Mouse (Mus musculus): ENCODE results near the gene Map3k7.
"Not testable (repeated sequence)": the region's sequence is repeated elsewhere in the genome, so short reads cannot be mapped to it uniquely, and the experiment has no call there.

The Map3k7 gene

DNA sequence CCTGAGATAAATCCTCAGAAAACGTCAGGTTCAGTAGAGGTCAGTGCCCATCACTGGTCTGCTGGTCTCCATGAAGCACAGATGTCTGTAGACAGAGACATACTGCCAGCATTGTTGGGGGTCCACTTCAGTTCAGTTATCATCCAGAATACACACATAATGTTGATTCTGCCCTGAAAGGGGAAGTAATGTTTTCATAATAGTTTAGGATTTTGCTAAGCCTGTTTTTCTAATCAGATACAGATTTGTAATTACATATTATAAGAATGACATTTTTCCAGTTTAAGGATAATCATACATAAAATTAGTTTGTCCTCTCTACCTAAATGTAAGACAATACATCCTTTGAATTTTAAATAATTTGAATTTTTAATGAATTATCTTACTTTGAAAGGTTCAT is 30.0 kb downstream of the Map3k7 start:
- DNase-seq: no peak

DNA sequence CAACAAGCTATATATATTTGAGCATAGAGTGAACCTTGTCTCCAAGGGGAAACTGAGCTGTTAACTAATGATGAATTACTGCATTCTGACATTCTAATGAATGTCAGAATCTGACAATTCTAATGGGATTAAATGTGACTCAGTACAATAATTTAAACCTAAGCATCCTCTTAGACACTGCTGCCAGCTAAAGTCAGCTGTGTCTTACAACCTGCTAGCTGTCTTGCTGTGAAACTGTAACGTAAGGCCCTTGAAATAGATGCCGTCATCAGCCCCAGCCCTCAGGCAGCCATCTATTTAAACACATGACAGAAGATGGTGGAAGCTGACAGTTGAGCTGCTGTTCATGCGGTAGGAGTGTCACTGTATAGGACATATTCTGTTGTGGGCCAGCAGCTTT is 37.6 kb downstream of the Map3k7 start:
- DNase-seq: no peak

DNA sequence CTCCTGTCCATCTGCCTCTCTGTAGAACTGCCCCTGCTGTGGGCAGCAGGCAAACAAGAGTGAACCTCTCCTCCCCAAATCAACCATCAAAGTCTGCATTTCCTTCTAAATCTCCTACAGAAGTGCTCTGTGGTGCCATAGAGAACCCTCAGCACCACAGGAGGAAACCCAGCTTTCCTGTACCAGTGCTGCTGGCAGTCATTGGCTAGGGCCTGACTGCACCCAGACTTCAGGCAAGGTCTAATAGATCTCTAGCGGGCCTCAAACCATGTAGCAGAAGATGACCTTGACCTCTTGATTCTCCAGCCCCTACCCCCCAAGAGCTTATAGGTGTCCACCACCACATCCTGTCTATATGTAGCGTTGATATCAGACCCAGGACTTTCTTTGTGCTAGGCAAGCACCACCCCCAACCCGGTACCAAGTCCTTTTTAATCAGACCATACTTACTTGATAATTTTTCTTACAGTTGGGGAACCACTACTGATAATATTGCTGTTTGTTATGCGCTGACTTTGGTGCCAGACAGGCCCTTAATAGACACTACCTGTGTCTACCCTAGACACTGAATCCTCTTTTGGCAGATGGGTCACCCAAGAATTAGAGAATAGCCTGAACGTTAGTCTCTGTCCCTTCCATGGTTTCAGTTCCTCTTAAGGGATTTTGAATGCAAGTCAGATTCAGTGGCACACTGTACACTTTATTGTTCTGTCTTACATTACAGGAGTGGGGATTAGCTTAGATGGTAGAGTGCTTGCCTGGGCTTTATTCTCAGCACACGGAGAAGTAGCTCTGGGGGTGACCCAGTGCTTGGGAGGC is 41.1 kb downstream of the Map3k7 start:
- DNase-seq: no peak

DNA sequence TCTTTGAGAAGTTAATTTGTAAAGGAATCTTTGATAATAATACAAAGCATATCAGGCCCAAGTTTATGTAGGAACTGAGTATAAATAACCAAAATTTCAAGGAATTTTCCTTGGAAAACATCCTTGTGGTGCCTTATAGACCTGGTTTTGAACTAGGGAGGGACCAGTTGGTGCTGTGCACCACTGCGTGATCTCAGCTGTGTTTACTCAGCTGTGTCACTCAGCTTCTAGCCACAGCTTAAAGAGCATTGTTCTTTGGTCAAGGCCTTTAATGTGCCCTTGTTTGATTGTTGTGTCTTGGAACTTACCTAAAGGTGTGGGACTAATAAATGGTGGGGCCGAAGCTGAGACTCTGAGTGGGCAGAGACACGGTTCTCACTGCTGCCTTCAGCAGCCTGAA is 43.3 kb downstream of the Map3k7 start:
- DNase-seq: no peak

DNA sequence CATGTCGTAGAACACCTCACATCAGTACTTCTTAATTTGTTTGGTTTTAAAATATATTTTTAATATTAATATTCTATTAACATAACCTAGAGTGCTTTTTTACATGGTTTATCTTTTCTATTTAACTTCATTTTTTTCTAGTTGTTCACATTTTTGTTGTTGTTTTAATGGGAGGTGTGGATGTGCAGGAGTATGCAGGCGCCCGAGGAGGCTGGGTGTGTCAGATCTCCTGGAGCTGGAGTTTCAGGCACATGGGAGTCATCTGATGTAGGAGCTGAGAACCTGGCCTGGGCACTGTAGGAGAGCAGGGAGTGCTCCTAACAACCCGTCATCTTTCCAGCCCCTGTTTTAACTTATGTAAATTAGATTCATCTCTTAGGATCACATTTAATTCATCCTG is 44.2 kb downstream of the Map3k7 start:
- DNase-seq: no peak

DNA sequence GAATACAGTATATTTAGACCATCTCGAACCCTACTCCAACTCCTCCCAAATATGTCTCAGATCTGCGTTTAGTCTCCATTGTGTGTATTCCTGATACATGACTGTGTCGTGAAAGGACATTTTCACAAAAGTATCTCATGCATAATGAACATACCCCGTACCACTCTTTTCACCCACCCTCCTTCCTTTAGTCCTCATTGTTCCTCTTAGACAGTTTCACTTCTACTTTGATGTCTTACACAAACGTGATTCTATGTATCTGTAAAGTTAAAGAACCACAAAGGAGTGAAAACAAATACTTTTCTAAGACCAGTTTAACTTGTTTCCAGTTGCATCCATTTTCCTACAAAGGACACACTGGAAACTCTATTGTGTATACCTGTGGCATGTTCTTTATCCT is 46.9 kb downstream of the Map3k7 start:
- DNase-seq: no peak

DNA sequence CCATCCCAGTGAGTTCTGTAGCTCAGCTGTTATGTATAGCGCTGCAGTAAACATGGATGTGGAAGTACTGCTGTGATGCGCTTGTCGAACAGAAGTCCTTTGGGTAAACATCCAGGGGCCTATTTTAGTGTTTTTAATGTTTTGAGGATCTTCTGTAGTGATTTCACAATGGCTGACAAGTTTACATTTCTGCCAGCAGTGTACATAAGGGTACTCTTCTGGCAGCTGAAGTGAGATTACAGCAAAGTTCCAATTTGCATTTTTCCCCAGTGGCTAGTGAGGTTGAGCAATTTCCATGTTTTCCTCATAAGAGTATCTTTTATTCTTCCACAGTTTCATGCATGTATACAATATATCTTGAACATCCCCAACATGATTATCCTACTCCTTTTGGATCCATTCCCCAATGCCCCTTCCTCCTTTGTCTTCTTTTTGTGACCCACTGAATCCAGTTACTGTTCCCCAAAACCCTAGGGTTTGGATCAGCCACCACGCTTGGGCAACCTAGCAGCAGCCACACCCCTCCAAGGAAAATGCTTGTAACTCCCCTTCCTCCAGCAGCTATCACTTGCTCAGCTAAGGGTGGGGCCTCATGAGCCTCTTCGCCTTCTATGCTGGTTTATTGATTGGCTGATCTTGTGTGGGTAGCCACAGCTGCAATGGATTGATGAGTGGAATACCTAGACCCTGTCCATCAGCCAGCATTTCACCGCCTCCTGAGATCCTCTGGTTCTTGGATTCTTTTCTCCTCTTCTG is 47.5 kb downstream of the Map3k7 start:
- no peak for DNase-seq

DNA sequence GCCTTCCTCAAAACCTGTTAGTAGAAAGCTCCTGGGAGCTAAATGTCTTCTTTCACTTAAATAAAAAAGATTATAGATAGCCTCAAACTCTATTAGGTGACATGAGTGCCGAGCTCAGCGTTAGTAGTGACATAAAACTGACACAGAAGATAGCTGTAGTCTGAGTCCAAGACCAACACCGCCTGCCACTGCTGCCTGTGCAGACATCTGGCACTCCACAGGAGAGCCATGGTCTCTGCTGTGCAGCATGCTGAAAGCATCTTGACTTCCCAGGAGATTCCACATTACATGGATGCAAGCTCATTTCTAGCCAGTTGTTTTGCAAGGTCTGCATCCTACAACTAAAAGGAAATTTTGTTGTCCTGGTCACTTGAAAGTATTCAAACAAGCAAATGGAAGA is 57.2 kb downstream of the Map3k7 start:
- no peak for DNase-seq

DNA sequence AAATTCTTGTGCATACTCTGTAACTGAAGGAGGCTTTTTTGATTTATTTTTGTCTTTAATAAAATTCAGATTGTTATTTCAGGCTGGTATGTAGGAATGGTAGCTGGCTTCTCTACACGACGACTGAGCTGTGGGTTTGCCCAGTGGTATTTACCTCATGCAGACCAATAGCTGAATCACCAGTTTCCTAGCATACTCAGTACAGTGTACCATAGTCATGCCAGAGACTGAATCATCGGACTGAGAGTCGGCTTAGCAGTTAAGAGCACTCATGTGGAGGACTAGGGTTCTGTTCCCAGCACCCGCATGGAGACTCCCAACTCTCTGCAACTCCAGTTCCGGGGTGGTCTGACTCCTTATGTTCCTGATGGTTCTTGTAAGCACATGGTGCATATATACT is 58.4 kb downstream of the Map3k7 start:
- no peak for DNase-seq

DNA sequence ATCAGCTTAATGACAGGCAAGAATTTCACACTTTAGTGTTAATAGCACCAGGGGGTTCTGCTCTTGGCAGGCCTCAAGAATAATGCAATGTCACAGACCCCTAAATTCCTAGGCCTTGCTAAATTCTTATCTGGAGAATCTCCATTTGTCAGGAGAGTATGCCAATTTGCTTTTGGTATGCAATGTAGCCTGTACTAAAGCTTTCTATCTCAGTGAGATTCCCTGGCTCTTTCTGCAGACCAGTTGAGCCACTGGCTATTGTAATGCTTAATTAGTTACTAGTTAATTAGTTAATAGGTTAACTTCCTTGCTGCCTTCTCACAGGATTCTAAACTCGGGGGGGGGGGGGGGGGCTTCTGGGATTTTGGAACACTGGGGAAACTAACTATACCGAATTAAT is 60.3 kb downstream of the Map3k7 start:
- DNase-seq: not testable (repeated sequence)

DNA sequence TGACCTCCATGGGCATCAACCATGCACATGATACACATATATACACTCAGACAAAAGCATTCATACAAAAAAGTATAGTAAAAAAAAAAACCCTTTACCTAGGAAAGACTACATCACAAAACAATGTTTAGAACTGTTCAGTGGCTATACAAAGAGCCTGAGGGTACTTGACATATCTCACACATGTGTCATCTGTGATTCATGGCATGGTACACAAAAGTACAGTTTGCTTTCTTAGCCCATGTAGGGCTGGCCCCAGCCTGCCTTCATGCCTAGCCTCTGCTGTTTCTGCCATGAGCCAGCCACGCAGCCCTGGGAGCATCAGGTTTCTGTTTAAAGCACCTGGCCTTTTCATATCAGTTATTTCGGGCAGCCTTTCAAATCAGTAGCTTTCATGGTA is 61.2 kb downstream of the Map3k7 start:
- no peak for DNase-seq

DNA sequence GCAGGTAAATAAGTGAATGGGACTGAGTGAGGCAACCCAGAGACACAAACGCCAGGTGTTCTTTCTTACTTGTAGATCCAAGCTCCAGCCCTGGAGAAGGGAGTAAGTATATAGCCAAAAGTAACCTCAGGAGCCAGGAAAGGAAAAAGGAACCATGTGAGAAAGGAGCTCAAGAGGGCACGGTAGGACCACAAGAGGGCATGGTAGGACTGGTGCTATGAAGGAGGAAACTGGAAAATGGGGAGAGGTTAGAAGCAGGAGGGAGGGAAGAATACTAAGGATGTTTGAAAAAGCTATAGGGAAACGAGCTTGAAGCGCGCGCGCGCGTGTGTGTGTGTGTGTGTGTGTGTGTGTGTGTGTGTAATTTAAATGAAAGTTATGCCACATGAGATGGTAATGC is 63.2 kb downstream of the Map3k7 start:
- no peak for DNase-seq

DNA sequence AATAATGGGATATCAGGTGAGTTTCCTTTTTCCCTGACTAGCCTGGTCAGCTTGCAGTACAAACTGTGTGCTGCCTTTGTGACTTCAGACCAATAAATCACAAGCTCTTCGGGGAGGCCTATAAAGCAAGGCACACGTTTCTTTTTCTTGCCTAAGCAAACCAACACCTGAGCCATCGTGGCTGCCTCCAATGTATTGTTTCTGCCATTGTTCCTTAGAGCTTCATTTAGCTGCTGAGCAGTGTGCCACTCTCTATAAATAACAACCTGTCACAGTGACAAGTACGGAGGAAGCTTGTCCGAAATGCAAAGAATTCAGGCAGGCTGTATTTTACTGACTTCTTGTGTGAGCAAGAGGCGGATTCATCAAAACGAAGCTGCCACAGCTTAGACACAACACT is 73.4 kb downstream of the Map3k7 start:
- DNase-seq: no peak

DNA sequence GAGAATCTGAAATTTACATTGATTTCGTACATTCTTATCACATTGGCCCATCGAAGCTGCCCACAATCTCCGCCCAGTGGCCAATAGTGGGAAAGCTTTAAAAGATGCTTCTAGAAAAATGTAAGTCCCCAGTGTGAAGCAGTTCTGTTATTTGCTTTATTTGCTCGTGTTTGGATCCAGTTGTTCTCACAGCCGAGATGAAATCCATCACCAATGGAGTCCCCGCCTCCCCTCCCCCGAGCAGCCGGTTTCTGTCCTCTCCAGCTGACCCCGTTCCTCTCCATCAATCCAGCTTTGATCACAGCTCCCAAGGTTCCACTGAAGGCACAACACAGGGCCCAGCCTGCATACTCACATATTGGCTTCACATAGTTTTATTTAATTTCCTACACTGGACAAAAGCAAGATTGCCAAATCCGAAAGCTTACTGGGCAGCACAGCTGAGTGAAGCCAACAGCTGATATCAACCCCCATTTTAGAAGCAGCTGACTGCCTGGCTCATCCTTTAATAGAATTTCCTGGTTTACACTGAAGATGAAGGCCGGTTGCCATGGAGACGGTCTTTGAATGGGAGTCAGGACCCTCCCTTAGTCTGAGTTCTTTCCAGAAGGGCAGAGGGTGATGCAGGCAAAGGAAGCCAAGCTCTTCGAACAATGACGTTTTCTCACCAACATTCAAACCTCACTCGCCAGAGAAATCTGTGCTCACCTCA is 78.0 kb downstream of the Map3k7 start:
- DNase-seq: no peak

DNA sequence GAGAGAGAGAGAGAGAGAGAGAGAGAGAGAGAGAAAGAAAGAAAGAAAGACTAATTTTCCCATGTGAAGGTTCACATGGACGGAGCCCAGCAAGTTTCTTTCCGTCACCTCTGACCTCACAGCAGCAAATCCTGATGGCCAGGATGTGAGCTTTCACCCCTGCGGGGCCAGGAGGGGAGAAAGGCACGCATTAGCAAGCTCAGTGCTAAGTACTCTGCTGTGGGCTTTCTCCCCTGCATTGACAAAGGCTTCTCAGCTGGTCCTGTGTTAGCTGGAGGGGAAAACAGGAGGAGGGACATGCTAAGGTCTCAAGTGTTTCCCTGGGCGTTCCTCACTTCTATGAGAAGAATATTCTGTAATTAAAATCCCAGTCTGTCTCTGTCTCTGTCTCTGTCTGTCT is 81.3 kb downstream of the Map3k7 start:
- no peak for DNase-seq

DNA sequence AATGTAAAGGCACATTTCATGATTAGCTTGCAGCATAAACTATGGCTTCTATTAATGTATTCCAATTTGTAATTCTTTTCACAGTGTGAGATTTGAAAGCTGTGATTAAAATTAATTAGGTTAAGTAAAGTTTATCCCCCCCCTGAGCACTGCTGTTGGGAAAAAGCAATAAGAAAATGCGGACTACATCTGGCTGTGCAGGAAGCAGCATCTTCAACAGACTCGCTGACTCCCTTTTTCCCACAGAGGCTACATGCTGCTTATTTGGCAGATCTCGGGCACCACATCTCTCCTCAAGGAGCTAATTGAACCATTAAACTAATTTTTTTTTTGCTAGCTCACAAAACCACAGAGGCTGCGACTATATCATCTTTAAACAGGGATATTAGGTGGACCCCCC is 85.9 kb downstream of the Map3k7 start:
- DNase-seq: no peak

DNA sequence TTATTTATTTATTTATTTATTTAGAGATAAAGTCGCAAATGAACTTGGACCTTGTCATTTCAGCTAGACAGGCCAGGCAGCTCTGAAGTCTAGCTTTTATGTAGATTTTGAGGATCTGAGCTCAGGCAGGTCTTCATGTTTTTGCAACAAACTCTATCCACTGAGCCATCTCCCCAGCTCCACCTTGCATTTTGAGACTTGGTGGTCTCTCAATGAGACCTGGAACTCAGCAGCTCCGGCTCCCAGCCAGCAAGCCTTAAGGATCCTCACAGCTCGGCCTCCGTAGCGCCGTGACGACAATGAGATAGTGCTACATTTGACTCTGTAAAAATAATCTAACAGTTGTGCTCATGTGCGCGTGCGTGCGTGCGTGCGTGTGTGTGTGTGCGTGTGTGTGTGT is 89.3 kb downstream of the Map3k7 start:
- no peak for DNase-seq

DNA sequence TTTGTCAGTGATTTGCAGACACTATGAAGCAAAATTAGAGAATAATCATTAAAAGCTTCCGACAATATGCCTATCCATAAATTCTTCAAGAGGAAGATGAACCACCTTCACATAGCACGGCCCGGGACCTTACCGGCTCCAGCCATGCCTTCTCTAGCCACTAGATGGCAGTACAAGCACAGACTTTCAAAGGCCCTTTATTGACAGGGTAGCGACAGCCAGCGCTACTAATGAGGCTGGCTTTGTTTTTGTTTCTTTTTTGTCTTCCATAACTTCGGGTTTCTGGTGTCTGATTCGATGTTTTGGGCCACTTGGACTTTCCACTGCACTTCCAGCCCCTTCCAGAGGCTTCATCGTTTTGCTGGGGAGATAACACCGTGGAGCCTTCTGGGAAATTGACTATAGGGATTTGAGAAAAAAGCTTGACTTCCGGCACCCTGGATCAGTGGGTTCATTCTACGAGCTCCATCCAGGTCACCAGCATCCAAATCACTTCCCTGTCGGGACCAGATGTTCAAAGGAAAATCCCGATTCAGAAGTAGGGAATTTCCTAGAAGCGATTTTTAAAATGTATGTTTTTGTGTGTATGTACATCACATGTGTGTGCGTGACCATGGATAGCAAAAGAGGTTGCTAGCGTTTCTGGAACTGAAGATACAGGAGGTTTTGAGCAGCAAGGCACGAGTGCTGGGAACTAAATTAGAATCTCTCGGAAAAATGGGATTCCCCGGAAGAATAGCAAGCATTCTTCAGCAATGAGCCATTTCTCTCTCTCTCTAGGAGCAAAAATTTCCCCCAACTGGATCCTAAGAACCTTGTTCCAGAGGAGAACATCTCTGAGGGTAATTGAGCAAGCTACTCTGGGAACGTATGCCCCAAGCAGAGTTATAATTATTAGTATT is 91.5 kb downstream of the Map3k7 start:
- peak; percentile 77 to 83 for DNase-seq

DNA sequence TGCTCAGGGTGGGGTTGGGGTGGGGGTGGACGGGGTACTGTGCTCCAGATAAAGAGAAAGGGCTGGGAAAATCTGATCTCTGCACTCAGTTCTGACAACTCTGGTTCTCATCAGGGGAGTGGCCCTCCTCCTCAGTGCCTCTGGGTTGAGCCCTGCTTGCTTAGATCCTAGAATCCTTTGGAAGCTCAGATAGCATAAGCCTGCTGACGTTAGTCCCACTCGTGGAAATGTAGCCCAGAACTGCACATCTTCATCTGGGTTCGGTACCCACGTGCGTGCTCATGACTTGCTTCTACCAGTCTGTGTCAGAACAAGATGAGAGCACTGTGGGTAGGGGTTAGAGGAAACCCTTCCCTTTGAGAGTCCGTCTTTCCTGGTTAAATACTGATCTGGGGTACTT is 92.5 kb downstream of the Map3k7 start:
- no peak for DNase-seq

DNA sequence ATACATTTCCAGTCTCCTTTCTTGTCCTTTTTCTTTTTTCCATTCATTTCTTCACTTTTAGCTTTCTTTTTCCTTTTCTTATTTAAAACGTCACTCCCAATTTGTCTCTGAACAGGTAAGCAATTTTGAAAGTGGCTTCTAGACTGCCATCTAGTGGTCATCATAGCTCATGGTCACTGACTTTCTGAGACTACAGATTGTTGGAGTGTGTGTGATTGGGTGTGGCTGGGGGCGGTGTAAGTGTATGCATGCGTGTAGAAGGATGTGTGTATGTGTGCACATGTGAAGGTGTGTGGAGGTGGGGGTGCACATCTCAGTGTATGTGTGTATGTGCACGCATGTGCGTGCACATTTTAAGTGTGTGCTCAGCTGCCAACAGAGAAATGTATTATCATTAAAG is 93.2 kb downstream of the Map3k7 start:
- DNase-seq: peak; percentile 13 to 28

DNA sequence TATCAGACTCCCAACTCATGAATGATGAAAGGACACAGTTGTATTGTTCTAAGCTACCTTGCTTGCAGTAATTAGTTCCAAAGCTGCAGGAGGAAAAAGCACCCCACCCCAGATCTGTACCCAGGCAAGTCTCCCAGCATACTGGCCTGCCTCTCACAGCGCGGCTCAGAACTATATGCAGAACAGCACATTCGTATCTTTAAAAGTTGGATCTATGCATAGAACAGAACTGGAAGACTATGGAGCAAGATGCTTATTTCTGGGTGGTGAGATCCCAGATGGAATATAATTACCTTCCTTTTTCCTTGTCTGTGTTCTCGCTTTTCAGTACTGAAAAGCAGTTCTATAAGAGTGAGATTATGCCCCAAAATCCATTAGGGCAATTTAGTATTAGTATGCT is 96.8 kb downstream of the Map3k7 start:
- no peak for DNase-seq

DNA sequence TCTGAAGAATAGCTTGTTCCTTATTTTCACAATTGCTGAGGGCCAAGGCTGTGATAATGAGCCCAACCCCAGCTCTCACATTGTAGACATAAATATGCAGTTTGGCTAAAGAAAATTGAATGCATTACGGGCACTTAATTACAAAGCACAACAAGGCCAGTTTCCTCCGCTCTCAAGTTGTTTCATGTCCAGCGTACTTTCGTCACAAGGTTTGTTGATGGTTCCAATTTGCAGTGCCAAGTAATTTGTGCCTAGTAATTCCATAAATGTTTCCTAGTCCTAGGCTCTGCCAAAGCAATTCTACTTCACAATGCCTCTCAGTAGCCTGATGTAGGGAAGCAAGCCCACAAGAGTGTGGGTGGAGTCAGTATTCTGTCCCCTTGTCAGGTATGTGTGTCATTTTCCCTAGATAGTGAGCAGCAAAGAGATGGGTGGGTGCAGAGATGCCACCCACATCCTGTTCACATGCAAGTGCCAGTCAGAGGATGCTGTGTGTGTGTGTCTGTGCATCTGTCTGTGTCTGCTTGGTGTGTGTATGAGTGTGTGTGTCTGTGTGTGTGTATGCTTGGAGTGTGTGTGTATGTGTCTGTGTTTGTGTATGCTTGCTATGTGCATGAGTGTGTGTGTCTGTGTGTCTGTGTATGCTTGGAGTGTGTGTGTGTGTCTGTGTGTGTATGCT is 98.6 kb downstream of the Map3k7 start:
- peak in 1 of 2 experiments; percentile 10 for DNase-seq

Data from thymus, postnatal 36 days (tissue).